Mouse (Mus musculus) hindbrain, embryonic 12.5 days (tissue): Measurements from ENCODE around the gene Col6a3. TPM values are rescaled to one million over a fixed set of nuclear protein-coding genes. Genes with fewer than 3 reads are reported as not detected.
A peak's percentile ranks its signal among the peaks of the same experiment; 100 is the strongest.

Source experiments
- ATAC-seq: fragments of 200-750 bp; cut with Nextera tagmentation; 2 replicates; pipeline ENCODE4 v1.8.0; 2017; ENCODE audit warnings: moderate TSS enrichment; ENCODE audit not compliant: low FRiP score
- H3K27ac ChIP-seq: fragments of 300-500 bp; sonication (generic); 2 replicates; pipeline ENCODE4 v1.5.1; 2016; ENCODE audit warnings: mild to moderate bottlenecking
- H3K27me3 ChIP-seq: fragments of 300-500 bp; sonication (generic); 2 replicates; pipeline ENCODE4 v1.6.1; 2016; ENCODE audit warnings: mild to moderate bottlenecking
- H3K36me3 ChIP-seq: fragments of 300-500 bp; sonication (generic); 2 replicates; pipeline ENCODE4 v1.6.1; 2016; ENCODE audit warnings: mild to moderate bottlenecking
- H3K4me1 ChIP-seq: fragments of 300-500 bp; sonication (generic); 2 replicates; pipeline ENCODE4 v1.6.1; 2016
- H3K4me2 ChIP-seq: fragments of 300-500 bp; sonication (generic); replicated peaks from 2 replicates; pipeline ENCODE4 v1.6.1; 2016; ENCODE audit warnings: mild to moderate bottlenecking
- H3K4me3 ChIP-seq: fragments of 300-500 bp; sonication (generic); 2 replicates; pipeline ENCODE4 v1.5.1; 2016; ENCODE audit warnings: mild to moderate bottlenecking
- H3K9ac ChIP-seq: fragments of 300-500 bp; sonication (generic); 2 replicates; pipeline ENCODE4 v1.6.1; 2016; ENCODE audit warnings: mild to moderate bottlenecking, moderate library complexity
- H3K9me3 ChIP-seq: fragments of 300-500 bp; sonication (generic); replicated peaks from 2 replicates; pipeline ENCODE4 v1.6.1; 2016; ENCODE audit warnings: mild to moderate bottlenecking
- WGBS: fragments of 180-500 bp; shearing (Covaris S2); methylation state at CpG from one replicate; pipeline ENCODE4 v1.1.7; 2016; 5-methylcytosine and 5-hydroxymethylcytosine counted together
- polyA plus RNA-seq: library from polyadenylated mRNA; unstranded; fragments of >200 nt; fragmentation: Nextera tagmentation; extraction: Ambion mirVana; gene quantifications from 2 replicates; pipeline ENCODE4 v1.2.1, GENCODE M21; 2016

Gene Col6a3
- polyA plus RNA-seq, 1 experiment from 2014 or later, result 22.6 TPM

- H3K4me3 ChIP-seq, result no peak overlapping the region
- H3K27me3 ChIP-seq, result no peaks in the 10 kb centered on the region
- 89% methylated on average over 6 of the region's 6 CpGs for WGBS
- H3K36me3 ChIP-seq, result no peaks in the 10 kb centered on the region
- H3K9me3 ChIP-seq, result no peaks in the 10 kb centered on the region
- no peak overlapping the region for H3K4me2 ChIP-seq
- no peak for ATAC-seq
- no peak overlapping the region for H3K27ac ChIP-seq
- no peak overlapping the region for H3K9ac ChIP-seq
- H3K4me1 ChIP-seq, result no peaks in the 10 kb centered on the region
These were observed 54.3 kb downstream of the Col6a3 start for GRCm38 (mm10) chr1:90789506-90789905.

GRCm38 (mm10) chr1:90780446-90780845 lies 63.3 kb downstream of the Col6a3 start:
- no peak for ATAC-seq
- H3K4me2 ChIP-seq, result no peak overlapping the region
- no peak overlapping the region for H3K9ac ChIP-seq
- H3K36me3 ChIP-seq, result no peaks in the 10 kb centered on the region
- no peak overlapping the region for H3K27ac ChIP-seq
- WGBS, result 89% methylated on average over 1 of the region's 1 CpGs
- peaks cover 5% of the 10 kb centered on the region; the same call in 1 of the 2 replicates for H3K4me1 ChIP-seq
- no peak overlapping the region for H3K4me3 ChIP-seq
- H3K27me3 ChIP-seq, result no peaks in the 10 kb centered on the region
- no peaks in the 10 kb centered on the region for H3K9me3 ChIP-seq

GRCm38 (mm10) chr1:90779072-90779471 lies 64.7 kb downstream of the Col6a3 start:
- no peak for ATAC-seq
- WGBS, result 90% methylated on average over 7 of the region's 7 CpGs

GRCm38 (mm10) chr1:90775477-90776241 lies 68.1 kb downstream of the Col6a3 start:
- Histone ChIP-seq H3K9ac (no peak overlapping the region), H3K9me3 (no peaks in the 10 kb centered on the region), H3K36me3 (no peaks in the 10 kb centered on the region), H3K4me3 (no peak overlapping the region), H3K4me1 (peaks cover 12% of the 10 kb centered on the region; the same call in 1 of the 2 replicates), H3K27me3 (no peaks in the 10 kb centered on the region), H3K4me2 (no peak overlapping the region), H3K27ac (peak overlapping the region; percentile 66)
- peak; percentile 91 for ATAC-seq
- 15% methylated on average over 10 of the region's 10 CpGs for WGBS

More at GRCm38 (mm10) chr1:90779072-90779471, 64.7 kb downstream of the Col6a3 start:
- no peak overlapping the region for H3K9ac ChIP-seq
- peaks cover 8% of the 10 kb centered on the region; the same call in 1 of the 2 replicates for H3K4me1 ChIP-seq
- no peaks in the 10 kb centered on the region for H3K27me3 ChIP-seq
- no peak overlapping the region for H3K4me2 ChIP-seq
- H3K4me3 ChIP-seq, result no peak overlapping the region
- H3K27ac ChIP-seq, result no peak overlapping the region
- H3K36me3 ChIP-seq, result no peaks in the 10 kb centered on the region
- no peaks in the 10 kb centered on the region for H3K9me3 ChIP-seq

- no peak overlapping the region for H3K27ac ChIP-seq
- H3K9ac ChIP-seq, result no peak overlapping the region
- no peak for ATAC-seq
- no peak overlapping the region for H3K4me3 ChIP-seq
- no peaks in the 10 kb centered on the region for H3K27me3 ChIP-seq
- H3K9me3 ChIP-seq, result no peaks in the 10 kb centered on the region
- 53% methylated on average over 4 of the region's 4 CpGs for WGBS
- peaks cover 12% of the 10 kb centered on the region; the same call in 1 of the 2 replicates for H3K4me1 ChIP-seq
- no peaks in the 10 kb centered on the region for H3K36me3 ChIP-seq
- no peak overlapping the region for H3K4me2 ChIP-seq
These were observed 72.6 kb downstream of the Col6a3 start for GRCm38 (mm10) chr1:90771172-90771571.

- H3K27me3 ChIP-seq, result no peaks in the 10 kb centered on the region
- H3K9ac ChIP-seq, result no peak overlapping the region
- no peaks in the 10 kb centered on the region for H3K36me3 ChIP-seq
- H3K4me3 ChIP-seq, result no peak overlapping the region
- 91% methylated on average over 7 of the region's 7 CpGs for WGBS
- H3K27ac ChIP-seq, result no peak overlapping the region
- no peak overlapping the region for H3K4me2 ChIP-seq
- no peaks in the 10 kb centered on the region for H3K9me3 ChIP-seq
- no peak for ATAC-seq
- H3K4me1 ChIP-seq, result peaks cover 4% of the 10 kb centered on the region; the same call in 1 of the 2 replicates
These were observed 73.7 kb downstream of the Col6a3 start for GRCm38 (mm10) chr1:90770027-90770426.

GRCm38 (mm10) chr1:90769301-90769700 lies 74.5 kb downstream of the Col6a3 start:
- 72% methylated on average over 7 of the region's 7 CpGs for WGBS
- no peak for ATAC-seq
- H3K36me3 ChIP-seq, result no peaks in the 10 kb centered on the region
- H3K4me3 ChIP-seq, result no peak overlapping the region
- H3K4me1 ChIP-seq, result peaks cover 4% of the 10 kb centered on the region; the same call in 1 of the 2 replicates
- H3K27me3 ChIP-seq, result no peaks in the 10 kb centered on the region
- H3K9ac ChIP-seq, result no peak overlapping the region
- no peak overlapping the region for H3K27ac ChIP-seq
- no peaks in the 10 kb centered on the region for H3K9me3 ChIP-seq
- H3K4me2 ChIP-seq, result no peak overlapping the region

- Histone ChIP-seq H3K27me3 (no peaks in the 10 kb centered on the region), H3K9ac (no peak overlapping the region), H3K9me3 (no peaks in the 10 kb centered on the region), H3K4me1 (0 out of 2 replicates have a peak, but pooled peaks cover 6% of the 10 kb centered on the region), H3K4me2 (no peak overlapping the region), H3K36me3 (no peaks in the 10 kb centered on the region), H3K27ac (no peak overlapping the region), H3K4me3 (no peak overlapping the region)
- no peak for ATAC-seq
- WGBS, result 81% methylated on average over 4 of the region's 4 CpGs
These were observed 85.6 kb downstream of the Col6a3 start for GRCm38 (mm10) chr1:90758091-90758673.

GRCm38 (mm10) chr1:90753869-90754563 lies 89.8 kb downstream of the Col6a3 start:
- no peaks in the 10 kb centered on the region for H3K9me3 ChIP-seq
- no peak for ATAC-seq
- no peak overlapping the region for H3K4me3 ChIP-seq
- no peak overlapping the region for H3K9ac ChIP-seq
- no peaks in the 10 kb centered on the region for H3K27me3 ChIP-seq
- no peak overlapping the region for H3K4me2 ChIP-seq
- no peak overlapping the region for H3K27ac ChIP-seq
- 0 out of 2 replicates have a peak, but pooled peaks cover 8% of the 10 kb centered on the region for H3K4me1 ChIP-seq
- 56% methylated on average over 17 of the region's 17 CpGs for WGBS
- H3K36me3 ChIP-seq, result no peaks in the 10 kb centered on the region

GRCm38 (mm10) chr1:90751221-90751620 lies 92.5 kb downstream of the Col6a3 start:
- H3K9ac ChIP-seq, result no peak overlapping the region
- no peak overlapping the region for H3K27ac ChIP-seq
- H3K36me3 ChIP-seq, result no peaks in the 10 kb centered on the region
- WGBS, result 75% methylated on average over 4 of the region's 4 CpGs
- no peak for ATAC-seq
- H3K9me3 ChIP-seq, result no peaks in the 10 kb centered on the region
- H3K4me1 ChIP-seq, result 0 out of 2 replicates have a peak, but pooled peaks cover 8% of the 10 kb centered on the region
- no peaks in the 10 kb centered on the region for H3K27me3 ChIP-seq
- no peak overlapping the region for H3K4me2 ChIP-seq
- no peak overlapping the region for H3K4me3 ChIP-seq

- Histone ChIP-seq H3K9me3 (no peaks in the 10 kb centered on the region), H3K27ac (no peak overlapping the region), H3K4me1 (peaks cover 11% of the 10 kb centered on the region; the same call in 1 of the 2 replicates), H3K36me3 (no peaks in the 10 kb centered on the region), H3K27me3 (no peaks in the 10 kb centered on the region), H3K4me3 (no peak overlapping the region), H3K9ac (no peak overlapping the region), H3K4me2 (no peak overlapping the region)
- WGBS, result 60% methylated on average over 8 of the region's 8 CpGs
- no peak for ATAC-seq
These were observed 93.6 kb downstream of the Col6a3 start for GRCm38 (mm10) chr1:90750169-90750568.

- H3K4me3 ChIP-seq, result no peak overlapping the region
- no peak overlapping the region for H3K4me2 ChIP-seq
- no peaks in the 10 kb centered on the region for H3K27me3 ChIP-seq
- WGBS, result 79% methylated on average over 4 of the region's 4 CpGs
- H3K4me1 ChIP-seq, result peaks cover 19% of the 10 kb centered on the region
- no peaks in the 10 kb centered on the region for H3K36me3 ChIP-seq
- no peak overlapping the region for H3K9ac ChIP-seq
- no peaks in the 10 kb centered on the region for H3K9me3 ChIP-seq
- no peak overlapping the region for H3K27ac ChIP-seq
- no peak for ATAC-seq
These were observed 95.2 kb downstream of the Col6a3 start for GRCm38 (mm10) chr1:90748544-90748943.
